Comparison of ENCODE assay signal across 20 mouse cellular contexts in genomic region chr1:194563946-194564345, GRCm38 (mm10). TPM values are rescaled to one million over a fixed set of nuclear protein-coding genes. Genes with fewer than 3 reads are reported as not detected.
DNase-seq lines count a peak whose midpoint lies in the region.
"Had no signal": no experiment of that assay in that cellular context is flagged by ENCODE, and none has a peak within 500 bp of the region (broad histone marks: within the 10 kb centered on the region; RNA-seq: fewer than 3 reads in every experiment).

No protein-coding gene starts in this region.

- DNase-seq in frontal cortex, adult 2 months (ENCODE audit: extremely low spot score in 1 of 2, low spot score in 1 of 2), result peak; percentile 39 to 52
- no peak for DNase-seq in frontal cortex, postnatal 25 days (ENCODE audit: low spot score in 2 of 2)
- DNase-seq in layer of hippocampus, adult 8-10 months (ENCODE audit: low spot score in 2 of 2), result peak; percentile 11 to 36
- no peak for DNase-seq in layer of hippocampus, adult 9-10 months (ENCODE audit: low spot score)
- peak; percentile 42 for DNase-seq in layer of hippocampus, adult 9-11 months
- peak; percentile 16 to 23 for DNase-seq in left cerebral cortex, postnatal 36 days (ENCODE audit: low spot score in 2 of 2)
- no peak for DNase-seq in thymus, postnatal 25 days
- DNase-seq: adrenal gland, postnatal 25 days; cerebellum, adult 18-20 months; cerebellum, postnatal 14 days; gastrocnemius, adult 2 months; gastrocnemius, postnatal 36 days; heart, adult 18-20 months; heart, postnatal 10 days; kidney, postnatal 14 days; liver; lung, adult 2 months; lung, postnatal 10 days; right cerebral cortex, postnatal 14 days had no signal

- intact Hi-C loops in left cerebral cortex, postnatal 36 days (cut with DNase I), result no loop called here

RNA-seq across cellular contexts. Expression of gene Plxna2, which starts 54.1 kb away (rescaled TPM):
- polyA plus RNA-seq in frontal cortex, adult 2 months (2012; rRNA removed), result 26.9 and 30.7 TPM in 2 replicates
- total RNA-seq in layer of hippocampus, adult 8-10 months (2022), result 10 to 100 TPM; 60.8 to 73.5 (median 66.5) TPM
- total RNA-seq in left cerebral cortex, postnatal 36 days (2021), result 100 to 1,000 TPM in 1 of 2 experiments, 10 to 100 TPM in 1; 88.2 to 106 TPM
- polyA plus RNA-seq: CD4-positive, CD25-positive, alpha-beta regulatory T cell, adult 4 months had no signal

Comparison
In these comparisons a context has a peak if more than half of its experiments do, and no peak if none do; other contexts are left out.
1. DNase-seq: peak in frontal cortex, adult 2 months (2 of 2), layer of hippocampus, adult 8-10 months (2 of 2), layer of hippocampus, adult 9-11 months (single experiment) and left cerebral cortex, postnatal 36 days (2 of 2); none in frontal cortex, postnatal 25 days (0 of 2), layer of hippocampus, adult 9-10 months (single experiment) and thymus, postnatal 25 days (single experiment).